ENCODE assay signal across 15 mouse cellular contexts in the genomic region with DNA sequence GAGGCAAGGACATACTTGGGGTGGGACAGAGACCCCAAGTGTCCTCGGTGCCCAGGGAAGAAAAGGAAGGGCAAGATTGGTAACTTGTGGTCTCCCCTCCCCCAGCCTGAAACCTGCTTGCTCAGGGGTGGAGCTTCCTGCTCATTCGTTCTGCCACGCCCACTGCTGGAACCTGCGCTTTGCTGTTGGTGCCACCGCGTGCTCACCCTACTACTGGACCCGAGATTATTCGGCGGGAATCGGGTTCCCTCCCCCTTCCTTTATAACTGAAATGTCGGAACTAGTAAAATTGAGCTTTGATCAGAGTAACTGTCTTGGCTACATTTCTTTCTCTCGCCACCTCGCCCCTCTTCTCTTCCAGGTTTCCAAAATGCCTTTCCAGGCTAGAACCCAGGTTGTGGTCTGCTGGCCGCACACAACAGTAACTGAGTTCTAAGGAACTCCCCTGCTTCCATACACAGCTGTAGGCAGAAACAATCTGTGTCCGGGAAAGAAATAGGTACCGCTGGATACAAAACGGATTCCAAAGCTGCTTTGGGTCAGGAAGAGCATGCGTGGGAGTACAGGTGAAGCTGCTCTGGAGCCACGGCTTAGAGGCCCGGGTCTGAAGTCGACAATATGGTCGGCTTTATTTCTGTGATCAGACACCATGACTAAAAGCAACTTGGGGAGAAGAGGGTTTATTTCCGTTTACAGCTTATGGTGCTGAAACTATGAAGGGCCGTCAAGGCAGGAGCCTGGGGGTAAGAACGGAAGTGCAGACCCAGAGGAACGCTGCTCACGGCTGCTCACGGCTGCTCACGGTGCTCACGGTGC. TPM values are rescaled to one million over a fixed set of nuclear protein-coding genes. Genes with fewer than 3 reads are reported as not detected.
"Had no signal": no experiment of that assay in that cellular context is flagged by ENCODE, and none has a peak within 500 bp of the region (broad histone marks: within the 10 kb centered on the region; RNA-seq: fewer than 3 reads in every experiment).

No protein-coding gene starts in this region.

- H3K9me3 ChIP-seq: kidney, embryonic 15.5 days; limb, embryonic 13.5 days; liver, embryonic 15.5 days; neural tube, embryonic 12.5 days had no signal

- H3K27ac ChIP-seq: kidney, embryonic 15.5 days; limb, embryonic 13.5 days; liver, embryonic 15.5 days; midbrain, embryonic 10.5 days; neural tube, embryonic 12.5 days; stomach, postnatal 0 days had no signal

- DNase-seq: kidney, postnatal 14 days; left cerebral cortex, postnatal 4 days; lung, embryonic 14.5 days; lung, postnatal 10 days; lung, postnatal 4 days; midbrain, embryonic 14.5 days; thymus, postnatal 14 days had no signal

- H3K36me3 ChIP-seq: kidney, embryonic 15.5 days; limb, embryonic 13.5 days; liver, embryonic 15.5 days; midbrain, embryonic 10.5 days; neural tube, embryonic 12.5 days had no signal

- H3K4me3 ChIP-seq: kidney, embryonic 15.5 days; limb, embryonic 13.5 days; liver, embryonic 15.5 days; midbrain, embryonic 10.5 days; myocyte; neural tube, embryonic 12.5 days had no signal

- H3K4me1 ChIP-seq: kidney, embryonic 15.5 days; limb, embryonic 13.5 days; midbrain, embryonic 10.5 days; neural tube, embryonic 12.5 days had no signal

- H3K27me3 ChIP-seq: kidney, embryonic 15.5 days; limb, embryonic 13.5 days; liver, embryonic 15.5 days; neural tube, embryonic 12.5 days had no signal

RNA-seq across cellular contexts. Expression of a gene that starts 6.2 kb away (rescaled TPM):
- total RNA-seq: liver, adult 2 months had no signal
